Mouse (Mus musculus): ENCODE measurements around the gene Iqgap2. TPM values are rescaled to one million over a fixed set of nuclear protein-coding genes. Genes with fewer than 3 reads are reported as not detected.

The Iqgap2 gene
- polyA plus RNA-seq, 1 experiment from 2014 or later: 31.5 TPM

GRCm38 (mm10) chr13:95912157-95913045, 20.7 kb upstream of the Iqgap2 start:
- H3K36me3 ChIP-seq (ENCODE audit: control insufficient read depth, insufficient read depth): no peaks in the 10 kb centered on the region
- no peaks in the 10 kb centered on the region for H3K4me1 ChIP-seq (replicated peaks; ENCODE audit: control insufficient read depth, insufficient read depth, low read length)
- no peak overlapping the region for H3K4me3 ChIP-seq (ENCODE audit: low read depth, low read length)
- ATAC-seq: no peak
- H3K4me2 ChIP-seq (replicated peaks; ENCODE audit: low read depth): no peak overlapping the region
- H3K27ac ChIP-seq (ENCODE audit: low read depth, low read length): no peak overlapping the region
- WGBS: 81% methylated on average over 11 of the region's 11 CpGs
- H3K27me3 ChIP-seq (replicated peaks; ENCODE audit: control insufficient read depth, insufficient read depth, low read length): no peaks in the 10 kb centered on the region
- no peak overlapping the region for H3K9ac ChIP-seq (ENCODE audit: low read depth, low read length)
- TF ChIP-seq CTCF (IDR thresholded peaks at IDR 0.05; ENCODE audit: low read depth): no peak
- 0 out of 2 replicates have a peak, but pooled peaks cover 4% of the 10 kb centered on the region for H3K9me3 ChIP-seq (ENCODE audit: control insufficient read depth)

DNA sequence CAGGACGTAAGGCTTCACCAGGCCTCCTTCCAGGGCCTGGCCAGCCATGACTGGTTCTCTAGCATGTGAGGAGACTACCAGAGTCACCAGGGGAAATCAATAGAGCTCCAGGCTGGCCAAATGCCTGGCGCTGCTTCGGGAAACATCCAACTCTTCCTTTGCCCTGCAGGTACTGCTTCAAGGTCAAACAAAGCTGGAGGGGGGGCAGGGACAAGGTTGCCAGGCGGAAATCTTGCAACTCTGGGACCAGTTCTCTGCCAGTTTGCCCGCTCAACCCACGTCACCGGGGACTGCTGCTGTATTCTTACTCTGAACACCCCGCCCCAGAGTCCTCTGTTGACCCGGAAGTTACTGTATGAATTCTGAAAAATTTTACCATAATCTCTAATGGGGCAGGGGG, 18.5 kb upstream of the Iqgap2 start:
- H3K4me1 ChIP-seq (replicated peaks; ENCODE audit: control insufficient read depth, insufficient read depth, low read length): no peaks in the 10 kb centered on the region
- 68% methylated on average over 9 of the region's 9 CpGs for WGBS
- H3K9me3 ChIP-seq (ENCODE audit: control insufficient read depth): no peaks in the 10 kb centered on the region
- no peak overlapping the region for H3K9ac ChIP-seq (ENCODE audit: low read depth, low read length)
- no peak for ATAC-seq
- no peak overlapping the region for H3K4me3 ChIP-seq (ENCODE audit: low read depth, low read length)
- no peaks in the 10 kb centered on the region for H3K36me3 ChIP-seq (ENCODE audit: control insufficient read depth, insufficient read depth)
- no peak overlapping the region for H3K4me2 ChIP-seq (replicated peaks; ENCODE audit: low read depth)
- no peak for TF ChIP-seq CTCF (IDR thresholded peaks at IDR 0.05; ENCODE audit: low read depth)
- H3K27ac ChIP-seq (ENCODE audit: low read depth, low read length): no peak overlapping the region
- H3K27me3 ChIP-seq (replicated peaks; ENCODE audit: control insufficient read depth, insufficient read depth, low read length): no peaks in the 10 kb centered on the region

DNA sequence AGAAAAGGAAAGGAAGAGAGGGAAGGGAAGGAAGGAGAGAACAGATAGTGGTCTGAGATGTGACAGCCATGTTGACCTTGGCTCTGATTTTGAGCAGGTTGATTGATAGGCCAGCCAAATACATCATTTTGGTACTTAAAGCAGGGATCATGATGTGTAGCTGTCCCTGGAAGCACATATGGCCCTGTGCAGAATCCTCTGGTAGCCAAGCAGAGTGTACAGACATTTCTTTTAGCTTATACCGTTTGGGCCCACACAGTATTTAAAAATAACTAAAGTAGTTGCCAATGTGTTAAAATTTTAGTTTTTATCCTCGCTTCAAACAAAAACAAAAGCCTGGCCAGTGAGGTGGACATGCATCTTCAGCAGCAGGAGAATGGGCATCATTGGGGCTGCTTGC, 17.5 kb upstream of the Iqgap2 start:
- TF ChIP-seq CTCF (IDR thresholded peaks at IDR 0.05; ENCODE audit: low read depth): no peak
- Histone ChIP-seq H3K36me3 (ENCODE audit: control insufficient read depth, insufficient read depth) (no peaks in the 10 kb centered on the region), H3K9me3 (ENCODE audit: control insufficient read depth) (no peaks in the 10 kb centered on the region), H3K27me3 (replicated peaks; ENCODE audit: control insufficient read depth, insufficient read depth, low read length) (no peaks in the 10 kb centered on the region), H3K4me1 (replicated peaks; ENCODE audit: control insufficient read depth, insufficient read depth, low read length) (no peaks in the 10 kb centered on the region), H3K4me3 (ENCODE audit: low read depth, low read length) (no peak overlapping the region), H3K27ac (ENCODE audit: low read depth, low read length) (no peak overlapping the region), H3K9ac (ENCODE audit: low read depth, low read length) (no peak overlapping the region), H3K4me2 (replicated peaks; ENCODE audit: low read depth) (no peak overlapping the region)
- 89% methylated on average over 2 of the region's 2 CpGs for WGBS
- ATAC-seq: no peak

DNA sequence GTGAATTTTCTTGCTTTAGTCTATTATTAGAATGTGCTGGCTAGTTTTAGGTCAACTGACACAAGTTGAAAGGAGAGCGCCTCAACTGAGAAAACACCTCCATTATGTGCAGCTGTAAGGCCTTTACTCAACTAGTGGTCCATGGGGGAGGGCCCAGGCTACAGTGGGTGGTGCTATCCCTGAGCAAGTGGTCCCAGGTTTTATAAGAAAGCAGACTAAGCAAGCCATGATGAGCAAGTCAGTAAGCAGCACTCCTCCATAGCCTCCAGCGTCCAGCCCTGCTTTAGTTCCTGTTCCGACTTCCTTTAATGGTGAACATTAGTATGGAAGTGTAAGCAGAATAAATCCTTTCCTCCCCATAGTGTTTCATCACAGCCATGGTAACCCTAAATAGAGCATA, 11.0 kb upstream of the Iqgap2 start:
- H3K9ac ChIP-seq (ENCODE audit: low read depth, low read length): no peak overlapping the region
- 95% methylated on average over 3 of the region's 3 CpGs for WGBS
- H3K27ac ChIP-seq (ENCODE audit: low read depth, low read length): no peak overlapping the region
- TF ChIP-seq CTCF (IDR thresholded peaks at IDR 0.05; ENCODE audit: low read depth): no peak
- ATAC-seq: no peak
- H3K27me3 ChIP-seq (replicated peaks; ENCODE audit: control insufficient read depth, insufficient read depth, low read length): no peaks in the 10 kb centered on the region
- no peaks in the 10 kb centered on the region for H3K9me3 ChIP-seq (ENCODE audit: control insufficient read depth)
- no peak overlapping the region for H3K4me3 ChIP-seq (ENCODE audit: low read depth, low read length)
- H3K36me3 ChIP-seq (ENCODE audit: control insufficient read depth, insufficient read depth): no peaks in the 10 kb centered on the region
- no peak overlapping the region for H3K4me2 ChIP-seq (replicated peaks; ENCODE audit: low read depth)
- H3K4me1 ChIP-seq (replicated peaks; ENCODE audit: control insufficient read depth, insufficient read depth, low read length): no peaks in the 10 kb centered on the region

GRCm38 (mm10) chr13:95899885-95900650, 8.3 kb upstream of the Iqgap2 start:
- H3K9ac ChIP-seq (ENCODE audit: low read depth, low read length): no peak overlapping the region
- H3K36me3 ChIP-seq (ENCODE audit: control insufficient read depth, insufficient read depth): no peaks in the 10 kb centered on the region
- H3K4me1 ChIP-seq (replicated peaks; ENCODE audit: control insufficient read depth, insufficient read depth, low read length): no peaks in the 10 kb centered on the region
- no peaks in the 10 kb centered on the region for H3K9me3 ChIP-seq (ENCODE audit: control insufficient read depth)
- WGBS: 75% methylated on average over 1 of the region's 1 CpGs
- H3K27ac ChIP-seq (ENCODE audit: low read depth, low read length): no peak overlapping the region
- no peak overlapping the region for H3K4me3 ChIP-seq (ENCODE audit: low read depth, low read length)
- no peak for ATAC-seq
- no peaks in the 10 kb centered on the region for H3K27me3 ChIP-seq (replicated peaks; ENCODE audit: control insufficient read depth, insufficient read depth, low read length)
- TF ChIP-seq CTCF (IDR thresholded peaks at IDR 0.05; ENCODE audit: low read depth): no peak
- no peak overlapping the region for H3K4me2 ChIP-seq (replicated peaks; ENCODE audit: low read depth)

GRCm38 (mm10) chr13:95896501-95896900, 4.8 kb upstream of the Iqgap2 start:
- TF ChIP-seq CTCF (IDR thresholded peaks at IDR 0.05; ENCODE audit: low read depth): no peak
- no peak overlapping the region for H3K9ac ChIP-seq (ENCODE audit: low read depth, low read length)
- H3K4me1 ChIP-seq (replicated peaks; ENCODE audit: control insufficient read depth, insufficient read depth, low read length): no peaks in the 10 kb centered on the region
- no peak for ATAC-seq
- no peak overlapping the region for H3K27ac ChIP-seq (ENCODE audit: low read depth, low read length)
- no peaks in the 10 kb centered on the region for H3K9me3 ChIP-seq (ENCODE audit: control insufficient read depth)
- no peak overlapping the region for H3K4me3 ChIP-seq (ENCODE audit: low read depth, low read length)
- H3K27me3 ChIP-seq (replicated peaks; ENCODE audit: control insufficient read depth, insufficient read depth, low read length): no peaks in the 10 kb centered on the region
- 83% methylated on average over 6 of the region's 6 CpGs for WGBS
- H3K36me3 ChIP-seq (ENCODE audit: control insufficient read depth, insufficient read depth): no peaks in the 10 kb centered on the region
- H3K4me2 ChIP-seq (replicated peaks; ENCODE audit: low read depth): no peak overlapping the region
